Mouse (Mus musculus) bone marrow, adult 2 months (tissue): Measurements from ENCODE around the gene Utp11. TPM values are rescaled to one million over a fixed set of nuclear protein-coding genes. Genes with fewer than 3 reads are reported as not detected.
"Not testable (repeated sequence)": the region's sequence is repeated elsewhere in the genome, so short reads cannot be mapped to it uniquely, and the experiment has no call there.

Experiments
- H3K27ac ChIP-seq: fragments of 200-500 bp; 2 replicates; pipeline ENCODE4 v1.5.1; 2012; ENCODE audit warnings: low read depth, mild to moderate bottlenecking, control low read depth, inconsistent platforms, low read length; ENCODE audit not compliant: control insufficient read depth, poor library complexity, insufficient read depth
- H3K4me1 ChIP-seq: fragments of 200-500 bp; 2 replicates; pipeline ENCODE4 v1.6.1; 2011; ENCODE audit warnings: low read length; ENCODE audit not compliant: control insufficient read depth, insufficient read depth
- H3K4me3 ChIP-seq: fragments of 200-500 bp; replicated peaks from 2 replicates; pipeline ENCODE3; 2011; ENCODE audit warnings: mild to moderate bottlenecking, low read depth, low read length, control low read depth; ENCODE audit not compliant: control insufficient read depth
- CTCF ChIP-seq: fragments of 200-500 bp; IDR thresholded peaks from 2 replicates; pipeline ENCODE4 v1.5.1; 2011; ENCODE audit warnings: low read length, control low read depth; ENCODE audit not compliant: control insufficient read depth, insufficient read depth
- POLR2A ChIP-seq: fragments of 200-500 bp; IDR thresholded peaks from 2 replicates; pipeline ENCODE4 v1.6.1; 2011; ENCODE audit warnings: low read depth, mild to moderate bottlenecking, control low read depth, low read length, borderline replicate concordance; ENCODE audit not compliant: control insufficient read depth
- WGBS: fragments of 180-500 bp; shearing (Covaris S2); methylation state at CpG from one replicate; pipeline ENCODE4 v1.1.7; 2018; 5-methylcytosine and 5-hydroxymethylcytosine counted together
- polyA plus RNA-seq: library from polyadenylated mRNA; stranded (reverse); fragments of >200 nt; gene quantifications from 2 replicates; pipeline ENCODE4 v1.2.4, GENCODE M21; 2011; ENCODE audit warnings: low replicate concordance; ENCODE audit not compliant: missing spikeins, insufficient read depth, insufficient read length

Utp11 gene
- polyA plus RNA-seq, 1 experiment, result 26.9 TPM

DNA sequence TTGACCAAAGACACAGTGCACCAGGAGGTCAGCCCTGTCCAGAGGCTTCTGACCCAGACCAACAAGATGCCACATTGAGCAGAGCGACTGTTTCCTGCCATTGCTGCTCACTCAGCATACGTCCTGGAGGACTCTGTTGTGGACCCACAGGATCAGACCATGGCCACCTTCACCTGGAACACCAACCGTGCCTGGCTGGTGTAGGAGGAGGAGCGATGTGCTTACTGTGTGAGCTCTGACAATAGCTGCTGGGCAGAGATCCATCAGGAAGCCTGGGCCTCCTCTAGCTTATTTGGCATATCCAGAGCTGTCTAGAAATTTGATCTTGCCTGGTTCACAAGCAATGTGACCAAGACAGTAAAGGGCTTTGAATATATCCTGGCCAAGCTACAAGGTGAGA lies 25.7 kb upstream of the Utp11 start:
- Histone ChIP-seq H3K27ac (no peak overlapping the region), H3K4me3 (no peak overlapping the region), H3K4me1 (no peaks in the 10 kb centered on the region)
- TF ChIP-seq POLR2A, result no peak
- no peak for TF ChIP-seq CTCF
- 93% methylated on average over 4 of the region's 4 CpGs for WGBS

DNA sequence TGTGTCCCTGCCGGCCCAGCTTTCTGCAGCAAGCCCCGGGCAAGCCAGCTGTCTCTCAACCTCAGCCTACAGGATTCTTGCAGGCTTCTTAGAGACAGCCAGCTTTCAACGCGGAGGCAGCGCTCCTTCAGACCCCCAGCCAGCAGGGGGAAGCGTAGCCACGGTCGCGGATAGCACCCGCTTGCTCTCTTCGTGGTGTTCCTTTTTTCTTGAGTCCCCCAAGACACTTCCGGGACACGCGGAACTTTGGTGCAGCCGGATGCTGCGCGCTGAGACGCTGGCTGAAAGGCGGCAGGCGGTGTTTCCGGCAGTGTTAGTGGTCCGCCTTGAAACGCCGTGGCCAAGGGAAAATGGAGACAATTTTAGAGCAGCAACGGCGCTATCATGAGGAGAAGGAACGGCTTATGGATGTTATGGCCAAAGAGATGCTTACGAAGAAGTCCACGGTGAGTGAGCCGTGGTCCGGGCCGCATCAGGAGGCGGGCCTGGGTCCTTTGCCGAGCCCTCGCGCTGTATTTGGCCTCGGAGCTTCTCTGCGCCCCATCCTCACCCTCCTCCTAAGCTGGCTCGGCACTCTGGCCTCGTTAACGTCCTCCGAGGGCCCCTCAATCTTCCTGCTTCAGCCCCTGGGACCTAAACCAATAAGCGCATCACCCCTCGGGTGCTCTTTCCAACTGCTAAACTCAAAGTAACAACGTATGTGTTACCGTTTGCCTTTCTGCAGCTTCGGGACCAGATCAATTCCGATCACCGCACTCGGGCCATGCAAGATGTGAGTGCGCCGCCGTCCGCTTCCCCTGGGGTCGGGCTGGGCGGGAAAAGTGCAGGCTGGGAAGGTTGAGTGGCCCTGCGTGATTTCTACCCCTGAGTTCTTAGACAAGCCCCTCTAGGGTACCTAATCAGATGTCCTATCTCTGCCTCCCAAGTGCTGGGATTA lies 21.4 kb upstream of the Utp11 start, which contains the start of gene Sf3a3:
TSS of gene Sf3a3 (plus strand) at position 232 of the 937 bp plus-strand sequence.
- peak; percentile 76 for TF ChIP-seq CTCF
- TF ChIP-seq POLR2A, result peak; percentile 72; the same call in 1 of the 2 replicates
- under 1% methylated on average over 57 of the region's 57 CpGs for WGBS
- peak within 1 kb of the TSS; percentile 17 for H3K27ac ChIP-seq
- H3K4me1 ChIP-seq, result no peaks in the 10 kb centered on the region; the same call in 1 of the 2 replicates
- peak within 1 kb of the TSS; percentile 71 for H3K4me3 ChIP-seq

DNA sequence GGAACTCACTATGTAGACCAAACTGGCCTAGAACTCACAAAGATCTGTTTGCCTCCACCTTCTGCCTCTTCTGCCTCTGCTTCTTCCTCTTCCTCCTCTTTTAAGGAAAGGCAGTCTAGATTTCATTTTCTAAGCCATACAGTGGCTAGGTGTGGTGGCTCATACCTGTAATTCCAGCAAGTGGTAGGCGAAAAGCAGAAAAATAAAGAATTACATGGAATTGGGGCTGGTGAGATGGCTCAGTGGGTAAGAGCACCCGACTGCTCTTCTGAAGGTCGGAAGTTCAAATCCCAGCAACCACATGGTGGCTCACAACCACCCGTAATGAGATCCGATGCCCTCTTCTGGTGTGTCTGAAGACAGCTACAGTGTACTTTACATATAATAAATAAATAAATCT lies 20.4 kb upstream of the Utp11 start:
- H3K27ac ChIP-seq, H3K4me3 ChIP-seq, H3K4me1 ChIP-seq: not testable (repeated sequence)
- 72% methylated on average over 5 of the region's 5 CpGs for WGBS

DNA sequence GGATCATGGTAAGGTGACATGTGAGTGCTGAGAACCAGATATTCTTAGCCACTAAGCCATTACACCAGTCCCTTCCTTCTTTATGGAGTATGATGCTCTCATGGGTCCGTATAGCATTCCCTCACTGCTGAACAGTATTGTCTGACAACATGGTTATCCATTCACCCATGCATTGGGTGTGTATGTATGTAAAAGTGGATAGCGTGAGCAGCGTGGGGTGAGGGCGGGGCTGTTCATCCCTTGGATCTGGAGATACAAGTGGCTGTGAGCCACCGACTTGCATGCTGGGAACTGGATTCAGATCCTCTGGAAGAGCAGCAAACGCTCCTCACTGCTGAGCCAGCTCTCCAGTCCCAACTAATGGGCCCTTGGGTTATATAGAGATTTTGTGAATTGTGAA lies 19.2 kb upstream of the Utp11 start:
- Histone ChIP-seq H3K4me1 (peaks cover 2% of the 10 kb centered on the region; the same call in 1 of the 2 replicates), H3K27ac (no peak overlapping the region), H3K4me3 (no peak overlapping the region)
- WGBS, result 74% methylated on average over 6 of the region's 6 CpGs
- no peak for TF ChIP-seq CTCF
- TF ChIP-seq POLR2A, result no peak

DNA sequence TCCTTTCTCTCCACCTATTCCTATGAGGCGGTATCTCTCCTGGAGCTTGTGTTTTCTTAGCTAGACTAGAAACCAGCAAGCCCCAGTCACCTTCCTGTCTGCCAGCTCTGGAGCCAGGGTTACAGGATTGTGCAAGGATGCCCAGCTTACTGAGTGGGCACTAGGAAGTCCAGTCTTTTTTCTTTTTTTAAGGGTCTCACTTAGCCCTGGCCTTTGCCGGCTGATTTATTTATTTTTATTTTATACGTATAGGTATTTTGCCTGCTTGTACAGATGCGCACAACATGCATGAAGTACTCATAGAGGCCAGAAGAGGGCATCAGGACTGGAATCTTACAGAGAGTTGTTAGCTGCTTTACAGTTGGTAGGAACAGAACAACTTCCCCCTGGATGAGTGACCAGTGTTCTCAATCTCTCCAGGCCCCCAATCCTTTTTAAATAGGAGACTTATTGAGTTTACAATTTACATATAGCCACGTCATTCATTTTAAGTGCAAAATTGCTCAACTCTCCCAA lies 17.4 kb upstream of the Utp11 start:
- WGBS, result 3% methylated on average over 5 of the region's 5 CpGs
- Histone ChIP-seq H3K4me1 (peaks cover 2% of the 10 kb centered on the region; the same call in 1 of the 2 replicates), H3K4me3 (no peak overlapping the region), H3K27ac (no peak overlapping the region)
- TF ChIP-seq POLR2A (no peak), CTCF (0 out of 2 replicates have a peak, but pooled peaks have one; percentile 21)

DNA sequence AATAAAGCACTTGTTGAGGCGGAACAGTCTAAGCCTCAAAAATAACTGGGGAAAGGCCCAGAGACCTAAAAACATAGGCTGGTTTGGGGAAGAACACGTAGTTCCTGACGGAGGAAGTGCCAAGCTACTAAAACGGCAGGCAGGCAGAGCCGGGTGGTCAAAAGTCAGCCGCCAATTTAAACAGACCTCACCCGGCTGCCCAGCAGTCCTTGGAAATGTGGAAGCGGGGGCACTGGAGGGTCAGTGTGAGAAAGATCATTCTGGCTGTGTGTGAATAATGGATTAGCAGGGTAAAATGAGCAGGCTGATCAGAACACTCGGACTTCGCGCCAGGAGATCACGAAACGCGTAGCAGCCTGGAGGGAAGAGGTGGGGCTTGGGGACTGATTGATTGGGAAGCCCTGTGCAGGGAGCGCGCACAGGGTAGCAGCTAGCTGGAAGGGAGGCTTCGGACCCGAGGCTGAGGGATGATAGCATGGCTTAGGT lies 16.6 kb upstream of the Utp11 start:
- 3% methylated on average over 18 of the region's 18 CpGs for WGBS
- TF ChIP-seq CTCF (no peak), POLR2A (no peak)
- H3K27ac ChIP-seq, result peak overlapping the region; percentile 82
- H3K4me3 ChIP-seq, result peak overlapping the region; percentile 11
- H3K4me1 ChIP-seq, result peaks cover 7% of the 10 kb centered on the region

DNA sequence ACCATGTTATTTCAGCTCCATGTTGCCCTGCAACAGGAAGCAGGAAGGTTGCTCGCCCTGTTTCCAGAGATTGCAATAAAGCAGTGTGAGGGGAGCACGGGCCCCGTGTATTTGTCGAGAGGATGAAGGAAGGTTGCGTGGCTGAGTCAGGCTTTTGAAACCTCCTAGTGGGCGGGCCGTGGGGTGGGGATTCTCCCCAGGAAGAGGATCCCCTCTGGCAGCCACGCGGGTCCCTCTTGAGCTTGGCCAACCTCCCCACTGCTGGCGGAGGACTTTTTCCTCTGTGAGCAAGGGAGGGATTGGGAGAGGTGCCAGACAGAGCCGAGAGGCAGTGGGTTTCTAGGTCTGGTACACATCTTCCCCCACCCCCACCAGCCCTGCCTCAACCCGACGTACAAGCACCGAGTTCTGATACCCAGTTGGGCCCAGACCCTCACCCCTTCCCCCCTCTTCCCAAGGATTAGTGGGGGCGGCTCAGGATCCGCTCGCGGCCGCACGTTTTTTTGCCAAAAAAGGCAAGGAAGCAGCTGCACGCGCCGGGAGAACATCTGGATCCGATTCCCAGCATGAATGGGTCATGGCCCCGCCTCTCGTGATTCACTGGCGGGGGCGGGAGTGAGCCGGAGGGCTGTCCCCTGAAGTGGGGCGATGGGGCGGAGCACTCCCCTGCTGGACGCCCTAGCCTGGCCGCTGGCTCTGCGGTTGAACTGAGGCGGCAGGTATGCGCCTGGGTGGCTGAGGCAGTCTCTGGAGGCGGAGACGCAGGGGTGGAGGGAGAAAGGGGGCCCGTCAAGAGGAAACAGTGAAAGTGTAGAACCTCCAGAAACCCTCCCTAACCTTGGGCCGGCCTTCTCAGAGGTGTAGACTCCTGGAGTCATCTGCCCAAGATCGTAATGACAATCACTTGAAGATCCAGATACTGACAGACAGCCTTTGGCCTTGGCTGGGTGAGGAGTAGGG lies 15.4 kb upstream of the Utp11 start:
- H3K4me3 ChIP-seq, result peak overlapping the region; percentile 43
- peaks cover 12% of the 10 kb centered on the region for H3K4me1 ChIP-seq
- under 1% methylated on average over 41 of the region's 41 CpGs for WGBS
- TF ChIP-seq CTCF, result no peak
- peak; percentile 52; the same call in 1 of the 2 replicates for TF ChIP-seq POLR2A
- H3K27ac ChIP-seq, result peak overlapping the region; percentile 70

DNA sequence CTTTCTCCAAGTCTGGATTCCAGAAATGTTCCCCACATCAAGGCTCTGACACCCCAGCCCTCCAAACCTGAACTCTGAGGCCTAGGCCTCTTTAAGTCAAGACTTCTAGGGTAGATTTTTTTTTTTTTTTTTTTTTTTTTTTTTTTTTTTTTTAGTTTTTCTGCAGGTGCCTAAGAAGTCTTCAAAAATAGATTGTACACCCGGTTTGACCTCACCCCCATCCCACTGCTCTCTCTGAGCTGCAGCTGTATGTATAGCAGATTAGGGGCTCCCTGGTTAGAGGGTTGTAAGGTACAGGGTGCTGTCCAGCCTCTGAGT lies 14.8 kb upstream of the Utp11 start:
- WGBS, result 3% methylated on average over 1 of the region's 1 CpGs
- peak overlapping the region; percentile 70 for H3K27ac ChIP-seq
- H3K4me1 ChIP-seq, result peaks cover 15% of the 10 kb centered on the region
- H3K4me3 ChIP-seq, result not testable (repeated sequence)

DNA sequence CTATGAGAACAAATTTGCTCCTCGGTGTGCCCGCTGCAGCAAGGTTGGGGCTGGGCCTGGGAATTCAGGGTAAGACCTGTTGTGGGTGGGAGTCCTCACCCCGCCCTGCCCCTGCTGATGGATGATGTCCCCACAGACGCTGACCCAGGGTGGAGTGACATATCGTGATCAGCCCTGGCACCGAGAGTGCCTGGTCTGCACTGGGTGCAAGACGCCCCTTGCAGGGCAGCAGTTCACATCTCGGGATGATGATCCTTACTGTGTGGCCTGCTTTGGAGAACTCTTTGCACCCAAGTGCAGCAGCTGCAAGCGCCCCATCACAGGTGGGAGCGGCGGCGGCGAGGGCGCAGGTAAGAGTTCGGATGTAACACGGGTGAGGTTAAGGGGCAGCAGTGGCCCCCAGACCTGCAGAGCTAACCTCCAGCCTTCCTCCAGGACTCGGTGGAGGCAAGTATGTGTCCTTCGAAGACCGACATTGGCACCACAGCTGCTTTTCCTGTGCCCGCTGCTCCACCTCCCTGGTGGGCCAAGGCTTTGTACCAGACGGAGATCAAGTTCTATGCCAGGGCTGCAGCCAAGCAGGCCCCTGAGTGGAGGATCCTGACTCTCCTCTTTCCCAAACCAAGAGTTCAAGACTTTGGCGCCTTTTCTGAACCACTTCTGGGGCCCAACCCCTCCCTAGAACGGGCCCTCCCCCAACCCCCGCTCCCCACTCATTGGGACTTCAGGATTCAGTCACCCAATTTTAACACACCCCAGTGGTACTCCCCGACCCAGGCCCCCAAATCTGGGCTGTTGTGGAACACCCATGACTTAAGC lies 14.2 kb upstream of the Utp11 start:
- WGBS, result 85% methylated on average over 25 of the region's 25 CpGs
- not testable (repeated sequence) for H3K4me3 ChIP-seq
- Histone ChIP-seq H3K4me1 (peaks cover 15% of the 10 kb centered on the region), H3K27ac (0 out of 2 replicates have a peak overlapping the region, but pooled peaks have one; percentile 15)
